Mouse (Mus musculus) right cerebral cortex, postnatal 36 days (tissue): ENCODE results near the gene Pde8a.

ENCODE experiments used
- DNase-seq, 2 experiments: peaks; one replicate each; pipeline ENCODE4 v3.0.0; 2022; ENCODE audit warnings: low spot score in 2 of 2, mixed read lengths in 1 of 2

The Pde8a gene

GRCm38 (mm10) chr7:81209979-81210685 is 3.3 kb upstream of the Pde8a start:
- DNase-seq: no peak

GRCm38 (mm10) chr7:81211760-81212159 is 1.6 kb upstream of the Pde8a start:
- no peak for DNase-seq

- peak in 1 of 2 experiments; percentile 3 for DNase-seq
Measured at GRCm38 (mm10) chr7:81212261-81212681, 1.1 kb upstream of the Pde8a start.

GRCm38 (mm10) chr7:81212697-81213346 is 574 bp upstream of the Pde8a start:
- peak; percentile 70 to 74 for DNase-seq

- DNase-seq: no peak
Measured at GRCm38 (mm10) chr7:81214153-81214907, 934 bp downstream of the Pde8a start.

GRCm38 (mm10) chr7:81215950-81216349 is 2.6 kb downstream of the Pde8a start:
- no peak for DNase-seq

GRCm38 (mm10) chr7:81219321-81219720 is 5.9 kb downstream of the Pde8a start:
- no peak for DNase-seq

- DNase-seq: no peak
Measured at GRCm38 (mm10) chr7:81220381-81220780, 7.0 kb downstream of the Pde8a start.

- no peak for DNase-seq
Measured at GRCm38 (mm10) chr7:81224260-81224659, 10.9 kb downstream of the Pde8a start.

GRCm38 (mm10) chr7:81230091-81230792 is 16.8 kb downstream of the Pde8a start:
- no peak for DNase-seq

GRCm38 (mm10) chr7:81232674-81233073 is 19.3 kb downstream of the Pde8a start:
- DNase-seq: no peak

- no peak for DNase-seq
Measured at GRCm38 (mm10) chr7:81235117-81235516, 21.7 kb downstream of the Pde8a start.

- no peak for DNase-seq
Measured at GRCm38 (mm10) chr7:81235600-81236223, 22.3 kb downstream of the Pde8a start.

GRCm38 (mm10) chr7:81243361-81243760 is 30.0 kb downstream of the Pde8a start:
- DNase-seq: no peak

- no peak for DNase-seq
Measured at GRCm38 (mm10) chr7:81249854-81250279, 36.5 kb downstream of the Pde8a start.

- DNase-seq: no peak
Measured at GRCm38 (mm10) chr7:81250601-81251000, 37.2 kb downstream of the Pde8a start.

- DNase-seq: no peak
Measured at GRCm38 (mm10) chr7:81251521-81251920, 38.1 kb downstream of the Pde8a start.

GRCm38 (mm10) chr7:81253317-81253716 is 39.9 kb downstream of the Pde8a start:
- no peak for DNase-seq

GRCm38 (mm10) chr7:81254579-81254978 is 41.2 kb downstream of the Pde8a start:
- DNase-seq: no peak

- DNase-seq: no peak
Measured at GRCm38 (mm10) chr7:81255456-81255855, 42.1 kb downstream of the Pde8a start.

- DNase-seq: no peak
Measured at GRCm38 (mm10) chr7:81256773-81257172, 43.4 kb downstream of the Pde8a start.
